Mouse (Mus musculus) thymus, adult 2 months (tissue): ENCODE data around the gene Ecpas.

Experiments
- CTCF ChIP-seq: fragments of 200-500 bp; IDR thresholded peaks from 2 replicates; pipeline ENCODE4 v1.5.1; 2012; ENCODE audit warnings: mild to moderate bottlenecking, control low read depth, low read length, moderate library complexity, borderline replicate concordance; ENCODE audit not compliant: control insufficient read depth, poor library complexity, insufficient read depth; ENCODE audit errors: extremely low read depth
- POLR2A ChIP-seq: fragments of 200-500 bp; IDR thresholded peaks from 2 replicates; pipeline ENCODE4 v1.6.1; 2012; ENCODE audit warnings: mild to moderate bottlenecking, low read length, control low read depth, moderate library complexity; ENCODE audit not compliant: control insufficient read depth, poor library complexity, insufficient read depth; ENCODE audit errors: extremely low read depth

DNA sequence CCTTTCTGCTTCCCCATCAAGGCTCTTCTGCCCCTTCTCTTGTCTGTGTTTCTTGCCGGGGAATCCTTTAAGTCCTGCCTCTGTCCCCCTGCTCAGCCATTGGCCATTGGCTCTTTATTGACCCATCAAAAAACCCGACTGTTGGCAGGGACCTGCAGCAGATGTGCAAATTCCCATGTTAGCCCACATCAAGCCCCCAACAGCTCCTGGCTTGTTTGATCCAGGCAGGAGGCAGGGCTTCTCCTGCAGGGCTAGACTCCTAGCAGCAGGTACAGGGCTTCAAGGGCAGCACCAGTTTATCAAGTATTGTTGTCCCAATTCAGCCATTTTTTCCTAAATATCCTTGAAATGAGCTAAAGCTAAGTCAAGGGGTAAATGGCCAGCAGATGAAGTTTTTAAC is 13.6 kb upstream of the Ecpas start:
- TF ChIP-seq CTCF (no peak), POLR2A (no peak)
